Mouse (Mus musculus): Measurements from ENCODE around the gene Oas1g. TPM values are rescaled to one million over a fixed set of nuclear protein-coding genes. Genes with fewer than 3 reads are reported as not detected.

Oas1g gene
- polyA plus RNA-seq, 1 experiment from 2014 or later, result 0.37 TPM

DNA sequence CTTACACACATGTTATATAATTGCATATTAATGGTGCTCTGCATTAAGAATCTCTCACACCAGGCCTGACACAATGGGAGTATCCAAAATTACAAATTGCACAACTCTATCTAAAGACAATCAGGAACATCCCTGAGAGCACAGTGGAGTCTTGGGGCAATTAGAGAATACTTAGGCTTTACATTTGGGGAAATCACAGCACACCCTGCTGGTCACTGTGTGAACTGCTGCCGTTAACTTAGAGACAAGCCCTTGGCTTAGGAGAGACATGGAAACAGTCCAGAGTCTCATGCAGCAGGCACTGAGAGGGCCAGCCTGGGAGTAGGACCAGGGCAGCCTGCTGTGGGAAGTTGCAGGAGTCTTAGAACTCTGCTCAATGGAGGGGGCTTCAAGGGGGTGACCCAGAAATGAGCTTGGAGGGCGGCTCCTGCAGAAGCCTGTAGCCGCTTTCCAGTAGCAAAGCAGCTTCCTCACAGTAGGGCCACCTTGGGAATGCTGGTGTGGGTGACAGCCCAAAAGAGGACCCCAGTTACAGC, 37.7 kb downstream of the Oas1g start:
- 65% methylated on average over 3 of the region's 3 CpGs for WGBS
- no peak overlapping the region for H3K9ac ChIP-seq (replicated peaks)
- H3K4me3 ChIP-seq (replicated peaks), result no peak overlapping the region
- no peaks in the 10 kb centered on the region for H3K4me1 ChIP-seq
- no peaks in the 10 kb centered on the region for H3K27me3 ChIP-seq (replicated peaks)
- H3K9me3 ChIP-seq (replicated peaks), result peaks cover 4% of the 10 kb centered on the region; the same call in 1 of the 2 replicates
- ATAC-seq (ENCODE audit: low FRiP score), result no peak
- H3K36me3 ChIP-seq, result no peaks in the 10 kb centered on the region
- H3K27ac ChIP-seq (replicated peaks), result no peak overlapping the region
- H3K4me2 ChIP-seq, result no peak overlapping the region

- ATAC-seq (ENCODE audit: low FRiP score), result no peak
- WGBS, result 85% methylated on average over 4 of the region's 4 CpGs
Measured at GRCm38 (mm10) chr5:120847067-120847466, 40.3 kb downstream of the Oas1g start, which contains the start of gene Oas1f. Gene Oas1f, plus strand, starts transcription at chr5:120847367.

GRCm38 (mm10) chr5:120844713-120845112, 42.7 kb downstream of the Oas1g start:
- Histone ChIP-seq H3K4me1 (no peaks in the 10 kb centered on the region), H3K27ac (replicated peaks) (no peak overlapping the region), H3K9ac (replicated peaks) (no peak overlapping the region), H3K4me3 (replicated peaks) (no peak overlapping the region), H3K9me3 (replicated peaks) (no peaks in the 10 kb centered on the region), H3K4me2 (no peak overlapping the region), H3K27me3 (replicated peaks) (no peaks in the 10 kb centered on the region), H3K36me3 (no peaks in the 10 kb centered on the region)
- ATAC-seq (ENCODE audit: low FRiP score), result no peak
- 72% methylated on average over 3 of the region's 3 CpGs for WGBS

More at GRCm38 (mm10) chr5:120847067-120847466, 40.3 kb downstream of the Oas1g start, which contains the start of gene Oas1f:
- Histone ChIP-seq H3K4me1 (no peaks in the 10 kb centered on the region), H3K27ac (replicated peaks) (no peak within 1 kb of the TSS), H3K4me2 (no peak within 1 kb of the TSS), H3K36me3 (no peaks in the 10 kb centered on the region), H3K27me3 (replicated peaks) (no peaks in the 10 kb centered on the region), H3K4me3 (replicated peaks) (no peak within 1 kb of the TSS), H3K9me3 (replicated peaks) (no peaks in the 10 kb centered on the region), H3K9ac (replicated peaks) (no peak within 1 kb of the TSS)

- no peak overlapping the region for H3K4me2 ChIP-seq
- H3K27ac ChIP-seq (replicated peaks), result no peak overlapping the region
- ATAC-seq (ENCODE audit: low FRiP score), result no peak
- no peak overlapping the region for H3K4me3 ChIP-seq (replicated peaks)
- no peaks in the 10 kb centered on the region; the same call in 1 of the 2 replicates for H3K4me1 ChIP-seq
- H3K36me3 ChIP-seq, result no peaks in the 10 kb centered on the region
- no peak overlapping the region for H3K9ac ChIP-seq (replicated peaks)
- H3K27me3 ChIP-seq (replicated peaks), result peaks cover 18% of the 10 kb centered on the region; the same call in 1 of the 2 replicates
- 6% methylated on average over 8 of the region's 8 CpGs for WGBS
- no peaks in the 10 kb centered on the region for H3K9me3 ChIP-seq (replicated peaks)
Measured at GRCm38 (mm10) chr5:120836731-120837585, 50.5 kb downstream of the Oas1g start.

- H3K4me1 ChIP-seq, result no peaks in the 10 kb centered on the region; the same call in 1 of the 2 replicates
- ATAC-seq (ENCODE audit: low FRiP score), result no peak
- peak overlapping the region; percentile 17; the same call in 1 of the 2 replicates for H3K4me2 ChIP-seq
- H3K36me3 ChIP-seq, result no peaks in the 10 kb centered on the region
- 12% methylated on average over 17 of the region's 17 CpGs for WGBS
- no peaks in the 10 kb centered on the region for H3K9me3 ChIP-seq (replicated peaks)
- H3K27ac ChIP-seq (replicated peaks), result no peak overlapping the region
- no peak overlapping the region for H3K9ac ChIP-seq (replicated peaks)
- H3K4me3 ChIP-seq (replicated peaks), result no peak overlapping the region
- peaks cover 18% of the 10 kb centered on the region; the same call in 1 of the 2 replicates for H3K27me3 ChIP-seq (replicated peaks)
Measured at GRCm38 (mm10) chr5:120833335-120834280, 53.8 kb downstream of the Oas1g start.

- H3K4me1 ChIP-seq, result no peaks in the 10 kb centered on the region; the same call in 1 of the 2 replicates
- WGBS, result 86% methylated on average over 4 of the region's 4 CpGs
- H3K4me2 ChIP-seq, result no peak overlapping the region
- no peaks in the 10 kb centered on the region for H3K36me3 ChIP-seq
- 0 out of 2 replicates have a peak, but pooled peaks cover 12% of the 10 kb centered on the region for H3K27me3 ChIP-seq (replicated peaks)
- H3K27ac ChIP-seq (replicated peaks), result no peak overlapping the region
- H3K9me3 ChIP-seq (replicated peaks), result no peaks in the 10 kb centered on the region
- H3K9ac ChIP-seq (replicated peaks), result no peak overlapping the region
- no peak for ATAC-seq (ENCODE audit: low FRiP score)
- no peak overlapping the region for H3K4me3 ChIP-seq (replicated peaks)
Measured at GRCm38 (mm10) chr5:120831031-120831430, 56.4 kb downstream of the Oas1g start.

Small RNA genes lying within 50 kb of the gene (microRNA-seq; reads per million reads assigned to microRNA genes)
- gene Gm22907, result not detected

Other genes with a start within 250 kb of the Oas1g start
- gene Rasal1, start 238.8 kb downstream of the Oas1g start, polyA plus RNA-seq (2015; fragmentation: Nextera tagmentation; extraction: Ambion mirVana), result 0.24 and 0.93 TPM in 2 replicates
- 59.9 and 61.1 TPM in 2 replicates for gene Dtx1, start 175.7 kb downstream of the Oas1g start, polyA plus RNA-seq (2015; fragmentation: Nextera tagmentation; extraction: Ambion mirVana)
- 0.20 and 0.46 TPM in 2 replicates for gene Oas2, start 137.8 kb downstream of the Oas1g start, polyA plus RNA-seq (2015; fragmentation: Nextera tagmentation; extraction: Ambion mirVana)
- 0.60 and 0.87 TPM in 2 replicates for gene Oas3, start 110.0 kb downstream of the Oas1g start, polyA plus RNA-seq (2015; fragmentation: Nextera tagmentation; extraction: Ambion mirVana)
- 0.18 and 0.31 TPM in 2 replicates for gene Oas1e, start 92.1 kb downstream of the Oas1g start, polyA plus RNA-seq (2015; fragmentation: Nextera tagmentation; extraction: Ambion mirVana)
- gene Oas1c, start 75.1 kb downstream of the Oas1g start, polyA plus RNA-seq (2015; fragmentation: Nextera tagmentation; extraction: Ambion mirVana), result 0.55 and 0.65 TPM in 2 replicates
- gene Oas1f, start 40.2 kb downstream of the Oas1g start, polyA plus RNA-seq (2015; fragmentation: Nextera tagmentation; extraction: Ambion mirVana), result not detected in 2 replicates
- not detected in 2 replicates for gene Oas1h, start 26.2 kb downstream of the Oas1g start, polyA plus RNA-seq (2015; fragmentation: Nextera tagmentation; extraction: Ambion mirVana)
- gene Oas1a, start 19.9 kb upstream of the Oas1g start, polyA plus RNA-seq (2015; fragmentation: Nextera tagmentation; extraction: Ambion mirVana), result 1.5 and 4.1 TPM in 2 replicates
- 0.09 TPM in 1 of 2 replicates, not detected in the other for gene Oas1d, start 26.9 kb upstream of the Oas1g start, polyA plus RNA-seq (2015; fragmentation: Nextera tagmentation; extraction: Ambion mirVana)
- 22.1 and 25.6 TPM in 2 replicates for gene Rph3a, start 122.5 kb upstream of the Oas1g start, polyA plus RNA-seq (2015; fragmentation: Nextera tagmentation; extraction: Ambion mirVana)

Measured in neural tube, embryonic 15.5 days (tissue).